Mouse (Mus musculus) c-Kit-positive CD71-positive TER-119-negative erythroid progenitor cells, embryonic 14.5 days (primary cell): ENCODE data around the gene Ubtf.

Experiments
- DNase-seq: peaks from one replicate; pipeline ENCODE4 v3.0.0-alpha.2; 2013; ENCODE audit warnings: low read depth

Gene Ubtf

GRCm38 (mm10) chr11:102263211-102263610 is 56.3 kb downstream of the Ubtf start:
- no peak for DNase-seq

GRCm38 (mm10) chr11:102258521-102258920 is 61.0 kb downstream of the Ubtf start:
- no peak for DNase-seq

GRCm38 (mm10) chr11:102258095-102258494 is 61.4 kb downstream of the Ubtf start:
- DNase-seq, result no peak

GRCm38 (mm10) chr11:102257514-102257913 is 62.0 kb downstream of the Ubtf start:
- no peak for DNase-seq
